Mouse (Mus musculus) CH12.LX (cell line): Measurements from ENCODE around the gene Map3k20. TPM values are rescaled to one million over a fixed set of nuclear protein-coding genes. Genes with fewer than 3 reads are reported as not detected.

Source experiments
- DNase-seq: peaks from one replicate; pipeline ENCODE4 v3.0.0-alpha.2; 2013; ENCODE audit errors: extremely low read depth
- H3K27ac ChIP-seq: 2 replicates; pipeline ENCODE4 v1.5.1; 2012; ENCODE audit warnings: low read depth, mild to moderate bottlenecking, control low read depth, moderate library complexity; ENCODE audit not compliant: insufficient read depth
- H3K27me3 ChIP-seq: replicated peaks from 2 replicates; pipeline ENCODE3; 2012; ENCODE audit warnings: inconsistent platforms
- H3K36me3 ChIP-seq, 2 experiments: replicated peaks in 1 of 2; 2 replicates each; pipeline versions ENCODE3 to v1.6.1; 2012; ENCODE audit warnings: inconsistent platforms in 1 of 2, low read length in 1 of 2, mild to moderate bottlenecking in 1 of 2, mixed read lengths in 1 of 2, moderate library complexity in 1 of 2; ENCODE audit not compliant: control insufficient read depth in 1 of 2, insufficient read depth in 1 of 2
- H3K4me1 ChIP-seq, 2 experiments: 2 replicates each; pipeline ENCODE4 v1.6.1; 2012; ENCODE audit warnings: inconsistent platforms in 1 of 2, moderate library complexity in 1 of 2; ENCODE audit not compliant: insufficient read depth in 2 of 2, control insufficient read depth in 1 of 2
- H3K4me2 ChIP-seq: 2 replicates; pipeline ENCODE4 v1.6.1; 2012; ENCODE audit warnings: low read depth, mild to moderate bottlenecking, control low read depth; ENCODE audit not compliant: poor library complexity, insufficient read depth, severe bottlenecking
- H3K4me3 ChIP-seq, 3 experiments: fragments of 150-350 bp in 1 of 3; sonication (generic) in 1 of 3; replicated peaks in 1 of 3; 2 replicates each; pipeline versions ENCODE3 to v1.5.1; 2011 to 2012; ENCODE audit warnings: low read depth in 2 of 3, low read length in 2 of 3, mild to moderate bottlenecking in 2 of 3, moderate library complexity in 2 of 3, control low read depth in 1 of 3, improper control_type of control experiment in 1 of 3, inconsistent platforms in 1 of 3, mixed read lengths in 1 of 3; ENCODE audit not compliant: poor library complexity in 1 of 3
- H3K79me2 ChIP-seq: replicated peaks from 2 replicates; pipeline ENCODE4 v1.6.1; 2012; ENCODE audit warnings: mild to moderate bottlenecking, moderate library complexity; ENCODE audit not compliant: control insufficient read depth, poor library complexity, insufficient read depth, severe bottlenecking; ENCODE audit errors: extremely low read depth
- H3K9ac ChIP-seq: 2 replicates; pipeline ENCODE4 v1.6.1; 2012; ENCODE audit warnings: low read depth, mild to moderate bottlenecking, control low read depth, moderate library complexity; ENCODE audit not compliant: insufficient read depth
- H3K9me3 ChIP-seq: replicated peaks from 2 replicates; pipeline ENCODE3; 2012; ENCODE audit warnings: low read length, inconsistent platforms, mixed read lengths
- CHD2 ChIP-seq: IDR thresholded peaks from 2 replicates; pipeline ENCODE4 v1.6.1; 2011; ENCODE audit warnings: low read length, improper control_type of control experiment
- CTCF ChIP-seq, 2 experiments: IDR thresholded peaks in 1 of 2; conservative IDR thresholded peaks in 1 of 2; 2 replicates each; pipeline ENCODE4 v1.5.1; 2011 to 2012; ENCODE audit warnings: low read depth in 2 of 2, low read length in 2 of 2, improper control_type of control experiment in 1 of 2, inconsistent platforms in 1 of 2, mild to moderate bottlenecking in 1 of 2, moderate library complexity in 1 of 2
- E2F4 ChIP-seq: IDR thresholded peaks from 2 replicates; pipeline ENCODE4 v1.6.1; 2011; ENCODE audit warnings: low read depth, low read length, improper control_type of control experiment; ENCODE audit not compliant: insufficient replicate concordance
- ELF1 ChIP-seq: IDR thresholded peaks from 2 replicates; pipeline ENCODE4 v1.6.1; 2014; ENCODE audit warnings: low read depth, mild to moderate bottlenecking, inconsistent platforms, low read length, improper control_type of control experiment
- IRF4 ChIP-seq: IDR thresholded peaks from 2 replicates; pipeline ENCODE4 v1.6.1; 2014; ENCODE audit warnings: low read depth, mild to moderate bottlenecking, inconsistent platforms, low read length, improper control_type of control experiment
- KAT2A ChIP-seq: IDR thresholded peaks from 2 replicates; pipeline ENCODE4 v1.6.1; 2012; ENCODE audit warnings: low read length, improper control_type of control experiment, inconsistent platforms; ENCODE audit not compliant: insufficient replicate concordance
- MAX ChIP-seq: IDR thresholded peaks from 2 replicates; pipeline ENCODE4 v1.6.1; 2011; ENCODE audit warnings: low read length, improper control_type of control experiment
- MAZ ChIP-seq: IDR thresholded peaks from 2 replicates; pipeline ENCODE4 v1.6.1; 2012; ENCODE audit warnings: low read depth, mild to moderate bottlenecking, inconsistent platforms, low read length, improper control_type of control experiment, moderate library complexity
- MEF2A ChIP-seq: IDR thresholded peaks from 2 replicates; pipeline ENCODE4 v1.6.1; 2014; ENCODE audit warnings: low read depth, mild to moderate bottlenecking, inconsistent platforms, low read length, improper control_type of control experiment, borderline replicate concordance
- MYC ChIP-seq: IDR thresholded peaks from 2 replicates; pipeline ENCODE4 v1.6.1; 2011; ENCODE audit warnings: low read depth, mild to moderate bottlenecking, improper control_type of control experiment, low read length
- POLR2A ChIP-seq: IDR thresholded peaks from 2 replicates; pipeline ENCODE4 v1.6.1; 2011; ENCODE audit warnings: low read depth, mild to moderate bottlenecking, improper control_type of control experiment, low read length
- POLR2AphosphoS2 ChIP-seq: IDR thresholded peaks from 2 replicates; pipeline ENCODE4 v1.6.1; 2011; ENCODE audit warnings: low read depth, low read length, improper control_type of control experiment
- RAD21 ChIP-seq: IDR thresholded peaks from 2 replicates; pipeline ENCODE4 v1.6.1; 2011; ENCODE audit warnings: low read depth, mild to moderate bottlenecking, low read length, improper control_type of control experiment, moderate library complexity
- RCOR1 ChIP-seq: conservative IDR thresholded peaks from 2 replicates; pipeline ENCODE4 v1.6.1; 2012; ENCODE audit warnings: low read depth, mild to moderate bottlenecking, inconsistent platforms, low read length, improper control_type of control experiment
- USF1 ChIP-seq: IDR thresholded peaks from 2 replicates; pipeline ENCODE4 v1.6.1; 2014; ENCODE audit warnings: low read depth, mild to moderate bottlenecking, inconsistent platforms, low read length, improper control_type of control experiment
- USF2 ChIP-seq: conservative IDR thresholded peaks from 2 replicates; pipeline ENCODE4 v1.6.1; 2011; ENCODE audit warnings: low read depth, low read length, improper control_type of control experiment
- ZC3H11A ChIP-seq: IDR thresholded peaks from 2 replicates; pipeline ENCODE4 v1.6.1; 2012; ENCODE audit warnings: low read depth, mild to moderate bottlenecking, inconsistent platforms, low read length, improper control_type of control experiment
- ZKSCAN1 ChIP-seq: IDR thresholded peaks from 2 replicates; pipeline ENCODE4 v1.6.1; 2012; ENCODE audit warnings: low read depth, inconsistent platforms, low read length, improper control_type of control experiment, borderline replicate concordance
- ZMIZ1 ChIP-seq: IDR thresholded peaks from 2 replicates; pipeline ENCODE4 v1.6.1; 2012; ENCODE audit warnings: low read depth, mild to moderate bottlenecking, inconsistent platforms, low read length, improper control_type of control experiment
- dilution Hi-C: fragments of 300-500 bp; cut with MboI; formaldehyde crosslinking; loops from 2 replicates; pipeline ENCODE4 v1.14.3; 2020; ENCODE audit warnings: low sequenced_read_pairs; ENCODE audit not compliant: extremely low pct_unique_long_range_greater_than_20kb, extremely low pct_ligation_motif_present
- in situ Hi-C: fragments of 300-500 bp; cut with MboI; formaldehyde crosslinking; loops from 3 replicates; pipeline ENCODE4 v1.14.3; 2019; ENCODE audit warnings: low sequenced_read_pairs, low pct_ligation_motif_present, low pct_unique_long_range_greater_than_20kb, mixed read lengths
- polyA plus RNA-seq: library from polyadenylated mRNA; unstranded; fragments of >175 nt; gene quantifications from 2 replicates; pipeline ENCODE4 v1.2.1, GENCODE M21; 2012; ENCODE audit warnings: low read depth; ENCODE audit not compliant: insufficient read length
- total RNA-seq, 2 experiments: library from RNA; depleted of rRNA; stranded (reverse); fragments of 300-350 nt in 1 of 2; fragments of >200 nt in 1 of 2; gene quantifications; 2 replicates each; pipeline ENCODE4 v1.2.3; 2012 to 2014

Gene Map3k20
- total and polyA plus RNA-seq, 3 experiments: 4.1 to 6.6 (median 6.1) TPM

DNA sequence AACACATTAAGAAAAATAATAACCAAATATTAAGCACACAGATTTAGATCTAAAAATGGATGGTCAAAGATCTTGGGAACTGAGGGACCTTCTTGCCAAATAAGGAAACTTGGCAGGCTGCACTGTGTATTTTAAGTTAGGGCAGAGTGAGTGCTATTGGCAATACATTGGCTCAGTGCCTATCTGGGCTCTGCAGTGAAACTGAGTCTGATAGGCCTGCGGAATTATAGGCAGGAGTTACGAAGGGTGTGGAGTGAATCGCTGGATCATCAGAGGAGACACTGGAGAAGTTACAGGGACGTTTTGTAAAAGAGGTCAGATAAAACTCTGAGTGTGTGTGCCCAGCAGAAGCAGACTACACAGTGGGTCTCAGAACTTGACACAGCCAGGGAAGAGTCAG lies 1.7 kb downstream of the Map3k20 start:
- no peak for DNase-seq
- Histone ChIP-seq H3K36me3 (no peaks in the 10 kb centered on the region), H3K9me3 (no peaks in the 10 kb centered on the region), H3K4me2 (no peak overlapping the region), H3K27me3 (no peaks in the 10 kb centered on the region), H3K4me1 (peaks cover 0 to 29% of the 10 kb centered on the region in 2 experiments; a peak in 2 of 4 replicates), H3K4me3 (no peak overlapping the region), H3K79me2 (no peaks in the 10 kb centered on the region), H3K27ac (no peak overlapping the region), H3K9ac (no peak overlapping the region)
- TF ChIP-seq MEF2A: no peak
- TF ChIP-seq ZKSCAN1: no peak
- in situ Hi-C loops: no loop called here
- dilution Hi-C loops: no loop called here

- in situ Hi-C loops: no loop called here
- H3K4me3 ChIP-seq: no peak overlapping the region
- TF ChIP-seq RCOR1: no peak
- TF ChIP-seq USF2: no peak
- TF ChIP-seq MYC: no peak
- TF ChIP-seq POLR2AphosphoS2: no peak
- TF ChIP-seq KAT2A: no peak
- TF ChIP-seq, all 38 proteins: peak for 0
- H3K4me2 ChIP-seq: no peak overlapping the region
- dilution Hi-C loops: no loop called here
- H3K9me3 ChIP-seq: no peaks in the 10 kb centered on the region
- no peaks in the 10 kb centered on the region for H3K36me3 ChIP-seq
- no peak for DNase-seq
- peaks cover 0 to 29% of the 10 kb centered on the region in 2 experiments; a peak in 2 of 4 replicates for H3K4me1 ChIP-seq
- no peaks in the 10 kb centered on the region for H3K27me3 ChIP-seq
- H3K9ac ChIP-seq: no peak overlapping the region
- no peaks in the 10 kb centered on the region for H3K79me2 ChIP-seq
- no peak overlapping the region for H3K27ac ChIP-seq
Observed at GRCm38 (mm10) chr2:72288932-72289534, 3.6 kb downstream of the Map3k20 start.

DNA sequence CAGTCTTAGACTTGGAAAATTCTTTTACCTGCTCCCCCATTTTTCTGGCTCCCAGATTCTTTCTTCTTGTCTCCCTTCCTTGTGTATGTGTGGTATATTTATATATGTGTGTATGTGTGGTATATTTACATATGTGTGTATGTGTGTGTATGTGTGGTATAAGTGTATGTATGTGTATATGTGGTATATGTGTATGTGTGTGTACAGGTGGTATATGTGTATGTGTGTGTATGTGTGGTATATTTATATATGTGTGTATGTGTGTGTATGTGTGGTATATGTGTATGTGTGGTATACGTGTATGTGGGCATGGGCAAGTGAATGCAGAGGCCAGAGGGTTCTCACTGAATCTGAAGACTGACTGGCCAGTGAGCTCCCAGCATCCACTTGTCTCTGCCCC lies 5.7 kb downstream of the Map3k20 start:
- H3K36me3 ChIP-seq: peaks cover 0 to 2% of the 10 kb centered on the region in 2 experiments
- in situ Hi-C loops: no loop called here
- H3K9me3 ChIP-seq: no peaks in the 10 kb centered on the region
- H3K9ac ChIP-seq: no peak overlapping the region
- H3K27me3 ChIP-seq: no peaks in the 10 kb centered on the region
- peaks cover 0 to 29% of the 10 kb centered on the region in 2 experiments; a peak in 2 of 4 replicates for H3K4me1 ChIP-seq
- no peaks in the 10 kb centered on the region for H3K79me2 ChIP-seq
- TF ChIP-seq MAZ (no peak), RCOR1 (no peak), ZMIZ1 (no peak), RAD21 (no peak), USF1 (no peak), MYC (no peak), IRF4 (no peak), ZC3H11A (no peak), CHD2 (no peak), MEF2A (no peak), CTCF (conservative IDR thresholded peaks at IDR 0.05 in 1 of 2, IDR thresholded peaks at IDR 0.05 in 1 of 2; ENCODE audit: low read depth in 2 of 2, low read length in 2 of 2) (no peak), E2F4 (no peak), ELF1 (no peak), POLR2A (no peak), MAX (no peak)
- TF ChIP-seq, all 38 proteins: peak for 0
- H3K4me2 ChIP-seq: no peak overlapping the region
- no peak overlapping the region for H3K4me3 ChIP-seq
- no peak for DNase-seq
- dilution Hi-C loops: no loop called here
- H3K27ac ChIP-seq: no peak overlapping the region
